Mouse (Mus musculus): ENCODE measurements around the gene Tenm2. TPM values are rescaled to one million over a fixed set of nuclear protein-coding genes. Genes with fewer than 3 reads are reported as not detected.

Gene Tenm2
- total RNA-seq, 2 experiments from 2014 or later: 0.32 to 0.59 TPM

DNA sequence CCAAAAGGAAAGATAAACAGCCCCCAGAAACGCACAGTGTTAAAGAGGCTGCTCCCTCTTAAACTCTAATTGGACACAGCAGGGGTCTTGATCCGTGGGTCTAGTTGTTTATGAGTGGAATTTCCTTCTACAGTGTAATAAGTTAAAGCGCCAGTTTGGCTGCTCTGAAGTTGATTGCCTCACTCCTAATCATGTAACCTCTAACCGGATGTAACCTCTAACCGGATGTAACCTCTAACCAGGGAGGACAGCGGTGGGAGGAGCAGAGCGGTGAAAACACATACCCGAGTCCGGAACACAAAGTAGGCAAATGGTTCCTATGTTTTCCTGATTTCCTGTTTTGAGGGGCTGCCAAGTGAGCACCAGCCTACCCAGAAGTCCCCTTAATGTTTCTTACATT, 871.3 kb downstream of the Tenm2 start:
- no peak for DNase-seq (ENCODE audit: low spot score)

DNA sequence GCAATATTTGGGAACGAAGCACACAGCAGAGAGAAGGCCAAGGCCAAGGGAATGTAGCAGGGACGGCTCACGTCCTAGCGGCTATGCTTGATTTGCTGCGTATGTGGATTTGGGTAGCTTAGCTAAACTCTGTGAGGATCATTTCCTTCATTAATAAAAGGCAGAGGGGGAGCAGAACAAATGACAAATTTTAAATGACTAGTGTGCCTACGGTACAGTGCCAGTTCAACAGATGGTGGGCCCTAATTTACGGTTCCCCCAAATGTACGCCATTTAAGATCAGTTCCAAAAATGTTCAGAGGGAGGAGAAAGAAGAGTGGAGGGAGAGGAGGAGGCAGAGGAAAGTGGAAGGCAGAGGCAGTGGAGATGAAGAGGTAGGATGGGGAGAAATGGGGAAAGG, 873.2 kb downstream of the Tenm2 start:
- no peak for DNase-seq (ENCODE audit: low spot score)

- no peak for DNase-seq (ENCODE audit: low spot score)
Observed at GRCm38 (mm10) chr11:36353252-36353651, 882.5 kb downstream of the Tenm2 start.

- DNase-seq (ENCODE audit: low spot score): no peak
Observed at GRCm38 (mm10) chr11:36351752-36352151, 884.0 kb downstream of the Tenm2 start.

DNA sequence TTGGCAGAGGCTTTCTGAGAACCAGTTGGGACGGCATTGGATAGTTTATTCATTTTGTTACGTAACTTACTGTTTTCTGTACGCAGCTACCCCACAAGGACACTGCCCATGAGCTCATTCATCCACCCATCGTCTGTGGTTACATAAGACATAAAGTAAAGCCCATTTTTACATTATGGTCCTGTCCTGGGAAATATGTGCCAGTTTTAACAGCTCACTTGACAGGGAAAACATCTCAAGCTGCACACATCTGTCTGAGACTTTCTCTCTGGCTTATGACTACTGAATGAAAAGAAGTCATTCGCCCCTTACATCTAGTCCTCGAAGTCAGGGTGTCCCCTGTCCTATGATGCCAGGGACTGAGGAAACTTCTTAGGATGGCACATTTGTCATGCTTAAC, 884.4 kb downstream of the Tenm2 start:
- DNase-seq (ENCODE audit: low spot score): no peak

DNA sequence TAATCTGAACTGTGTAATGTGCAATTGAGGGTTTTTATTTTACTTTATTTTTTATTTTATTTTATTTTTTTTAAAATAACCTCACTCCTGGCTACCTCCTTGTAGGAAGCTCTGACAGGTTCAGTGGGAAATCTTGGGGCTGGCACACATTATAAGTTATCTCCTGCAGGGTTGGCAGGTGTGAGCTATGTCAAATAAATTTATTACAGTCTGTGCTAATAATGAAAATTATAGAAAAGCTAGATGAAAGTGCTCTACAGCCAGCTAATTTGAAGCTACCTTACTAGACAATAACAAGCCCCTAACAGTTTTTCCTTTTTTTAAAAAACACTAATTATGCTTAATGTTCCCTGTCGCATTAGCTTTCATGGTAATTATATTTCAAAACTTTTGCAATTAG, 885.5 kb downstream of the Tenm2 start:
- DNase-seq (ENCODE audit: low spot score): no peak

- no peak for DNase-seq (ENCODE audit: low spot score)
Observed at GRCm38 (mm10) chr11:36349856-36350255, 885.9 kb downstream of the Tenm2 start.

GRCm38 (mm10) chr11:36341799-36342198, 894.0 kb downstream of the Tenm2 start:
- no peak for DNase-seq (ENCODE audit: low spot score)

GRCm38 (mm10) chr11:36338424-36338823, 897.3 kb downstream of the Tenm2 start:
- DNase-seq (ENCODE audit: low spot score): no peak

DNA sequence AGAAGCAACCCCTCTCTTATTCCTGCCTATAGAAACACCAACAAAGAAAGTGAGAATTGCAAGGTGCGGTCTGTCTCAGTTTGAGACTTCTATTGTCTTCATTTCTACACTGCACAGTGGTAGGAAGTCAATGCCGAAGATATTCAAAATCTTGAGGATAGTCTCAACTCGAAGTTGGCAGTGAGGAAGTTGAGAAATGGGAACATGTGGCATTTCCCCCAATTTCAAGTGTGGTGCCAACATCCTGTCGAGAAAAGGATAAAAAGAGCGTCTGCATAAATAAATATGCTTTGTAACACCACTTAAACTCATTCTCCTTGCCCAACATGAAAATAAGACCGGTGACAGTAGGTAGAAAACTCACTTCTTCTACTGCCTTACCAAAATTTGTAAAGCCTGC, 898.7 kb downstream of the Tenm2 start:
- no peak for DNase-seq (ENCODE audit: low spot score)

- no peak for DNase-seq (ENCODE audit: low spot score)
Observed at GRCm38 (mm10) chr11:36335147-36335546, 900.6 kb downstream of the Tenm2 start.

DNA sequence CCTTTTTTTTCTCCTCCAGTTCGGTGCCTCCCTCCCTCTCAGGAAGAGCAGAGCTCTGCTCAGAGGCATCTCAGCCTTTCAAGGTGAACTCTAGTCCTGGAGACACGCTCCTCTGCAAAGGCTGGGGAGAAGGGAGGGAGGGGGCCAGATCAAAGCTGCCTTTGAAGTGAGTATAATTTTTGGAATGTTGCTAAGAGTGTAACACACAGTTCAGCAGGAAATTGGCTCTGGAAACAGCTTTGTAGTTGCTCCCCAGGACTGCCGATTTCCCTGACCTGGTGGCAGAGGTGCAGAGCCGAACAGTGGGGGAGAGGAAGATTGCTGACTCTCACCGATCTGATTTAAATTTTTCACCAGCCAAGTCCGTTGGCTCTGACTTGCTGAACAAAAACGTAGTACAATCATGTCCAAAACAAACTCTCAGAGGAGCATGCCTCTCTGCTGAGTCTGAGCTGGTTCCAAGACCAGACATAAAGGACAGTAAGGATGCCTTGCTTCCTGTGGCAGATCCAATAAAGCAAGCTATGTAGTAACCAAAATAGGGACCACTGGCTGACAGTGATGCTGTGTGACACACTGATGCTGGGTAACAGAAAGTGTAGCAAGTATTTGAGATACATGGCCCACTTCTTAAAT, 901.5 kb downstream of the Tenm2 start:
- no peak for DNase-seq (ENCODE audit: low spot score)

DNA sequence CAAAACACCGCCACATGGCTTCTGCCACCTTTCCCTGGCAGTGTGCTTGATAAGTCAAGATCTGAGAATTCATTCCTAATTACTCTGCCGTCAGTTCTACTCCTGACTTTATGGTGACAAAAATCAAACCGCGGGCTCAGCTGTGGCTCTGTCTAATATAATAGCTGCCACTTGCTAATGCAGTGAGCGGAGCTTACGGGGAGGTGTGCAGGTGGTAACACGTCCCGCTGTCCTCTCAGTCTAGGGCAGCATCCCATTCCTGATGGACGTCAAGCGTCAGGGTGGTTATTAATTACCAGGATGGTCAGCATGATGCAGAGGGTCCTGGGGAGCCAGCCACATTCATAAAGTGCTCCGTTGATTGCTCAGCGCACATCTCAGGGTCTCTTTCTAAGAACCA, 903.5 kb downstream of the Tenm2 start:
- DNase-seq (ENCODE audit: low spot score): no peak

GRCm38 (mm10) chr11:36331408-36332178, 904.2 kb downstream of the Tenm2 start:
- no peak for DNase-seq (ENCODE audit: low spot score)

DNA sequence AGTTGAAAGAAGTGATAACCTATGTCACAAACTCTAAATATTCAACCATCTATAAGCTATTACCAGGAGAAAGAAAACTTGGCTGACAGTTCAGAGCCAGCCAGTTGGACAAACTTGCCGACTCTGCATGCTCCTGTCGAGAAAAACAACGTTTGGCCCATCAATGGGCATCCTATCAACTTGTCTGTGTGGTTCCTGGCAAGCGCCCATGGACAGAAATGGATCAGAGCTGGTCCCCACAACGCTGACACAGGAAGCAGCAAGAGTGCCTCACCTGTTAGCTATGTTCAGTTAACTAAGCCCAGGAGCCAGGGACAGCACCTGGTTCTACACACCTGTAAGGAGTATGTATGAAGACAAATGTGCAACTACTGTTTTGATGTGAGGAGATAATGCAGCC, 908.5 kb downstream of the Tenm2 start:
- DNase-seq (ENCODE audit: low spot score): no peak

DNA sequence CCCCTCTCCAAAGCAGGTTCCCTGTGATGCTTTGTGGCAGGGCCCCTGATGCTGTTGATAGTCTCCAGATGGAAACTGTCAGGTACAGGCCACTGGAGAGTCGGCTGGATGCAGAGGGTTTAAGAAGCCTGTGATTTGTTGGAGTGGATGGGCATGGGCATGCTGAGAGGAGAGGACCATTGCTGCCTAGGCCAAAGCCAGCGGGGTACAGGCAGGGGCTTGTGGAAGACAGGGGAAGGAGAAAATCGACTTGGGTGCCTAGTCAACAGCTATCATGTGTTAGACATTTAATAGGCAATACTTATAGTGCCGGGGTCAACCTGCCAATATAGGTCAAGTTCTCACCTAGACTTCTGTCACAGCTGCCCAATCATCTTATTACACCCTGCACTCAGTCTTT, 926.4 kb downstream of the Tenm2 start:
- no peak for DNase-seq (ENCODE audit: low spot score)

DNA sequence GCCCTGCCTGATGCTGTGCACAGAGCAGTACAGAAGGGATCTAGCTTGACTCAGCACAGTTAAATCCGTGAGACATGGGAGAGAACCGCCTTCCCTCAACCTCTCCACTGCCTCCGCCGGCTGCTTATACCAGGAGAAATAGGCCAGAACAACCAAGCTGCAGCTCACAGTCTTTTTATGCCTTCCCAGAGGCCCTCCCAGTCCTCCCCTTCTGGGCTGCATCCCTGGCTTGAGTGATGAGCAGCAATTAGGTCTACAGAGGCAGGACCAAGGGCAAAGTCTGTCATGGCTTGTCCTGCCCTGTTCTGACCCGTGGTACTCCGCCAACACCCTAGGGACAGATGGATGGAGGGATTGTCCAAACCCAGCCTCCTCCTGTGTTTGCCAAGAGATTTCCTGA, 928.5 kb downstream of the Tenm2 start:
- no peak for DNase-seq (ENCODE audit: low spot score)

DNA sequence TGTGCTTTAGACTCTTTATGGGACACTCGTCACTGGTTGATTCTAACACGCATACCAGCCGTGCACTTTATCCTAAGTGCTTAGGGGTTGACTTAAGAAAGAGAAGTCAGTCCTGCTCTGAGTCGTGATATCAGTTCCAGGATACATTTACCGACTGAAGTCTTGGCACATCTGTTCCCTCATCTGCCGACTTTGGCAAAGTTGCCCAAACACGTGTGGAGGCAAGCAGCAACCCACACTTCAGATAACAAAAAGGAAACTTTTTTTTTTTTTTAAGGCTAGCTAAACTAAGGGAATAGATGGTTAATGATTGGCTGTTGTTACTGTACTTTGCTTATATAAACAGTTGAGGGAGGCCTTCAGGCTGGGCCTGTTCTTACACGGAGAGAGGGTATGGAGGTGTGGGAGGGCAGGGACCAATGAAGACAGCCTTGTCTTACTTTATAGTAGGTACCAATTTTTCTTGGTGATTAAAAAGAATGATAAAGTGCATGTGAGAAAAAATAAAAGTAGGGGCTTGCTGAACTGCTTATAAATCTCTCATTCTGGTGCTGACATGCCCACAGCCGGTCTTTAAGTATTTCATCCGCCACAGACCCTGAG, 930.3 kb downstream of the Tenm2 start:
- no peak for DNase-seq (ENCODE audit: low spot score)

- no peak for DNase-seq (ENCODE audit: low spot score)
Observed at GRCm38 (mm10) chr11:36302913-36303371, 932.8 kb downstream of the Tenm2 start.

DNA sequence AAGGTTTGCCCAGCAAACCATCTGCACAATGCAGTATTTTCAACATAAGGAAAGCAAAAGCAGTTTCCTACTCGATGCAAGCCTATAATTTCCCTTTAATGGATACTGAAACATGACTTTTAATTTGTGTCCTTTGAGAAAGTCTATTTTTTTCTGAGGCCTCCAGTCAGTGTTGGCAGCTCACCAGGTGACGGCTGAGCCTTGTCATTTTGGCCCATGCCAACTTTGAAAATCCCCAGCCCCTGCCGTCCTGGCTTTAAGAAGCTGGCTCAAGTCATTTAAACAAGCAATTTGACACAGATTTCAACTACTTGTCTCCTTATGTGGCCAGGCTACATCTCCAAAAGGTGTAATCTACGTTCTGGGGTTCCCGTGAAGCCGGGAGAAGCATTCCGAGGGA, 933.7 kb downstream of the Tenm2 start:
- DNase-seq (ENCODE audit: low spot score): no peak

- no peak for DNase-seq (ENCODE audit: low spot score)
Observed at GRCm38 (mm10) chr11:36296568-36296967, 939.2 kb downstream of the Tenm2 start.

DNA sequence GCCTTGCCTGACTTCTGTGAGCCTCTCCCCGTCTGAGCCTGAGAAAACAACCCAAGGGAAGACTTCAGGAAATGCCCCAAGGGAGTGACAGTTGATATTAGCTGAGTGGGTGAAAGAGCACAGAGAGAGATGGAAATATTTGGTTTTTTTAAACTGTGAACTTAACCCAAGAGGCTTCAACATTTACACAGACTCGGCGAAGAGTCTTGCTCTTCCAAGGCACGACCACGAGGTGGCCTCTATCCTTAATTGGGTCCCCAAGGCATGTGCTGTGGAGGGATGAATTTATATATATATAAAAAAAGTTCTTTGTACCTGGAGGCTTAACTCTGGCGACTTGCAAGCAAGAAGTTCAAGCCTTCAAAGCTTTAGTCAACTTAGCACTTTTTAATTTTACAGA, 943.6 kb downstream of the Tenm2 start:
- no peak for DNase-seq (ENCODE audit: low spot score)

- DNase-seq (ENCODE audit: low spot score): no peak
Observed at GRCm38 (mm10) chr11:36286246-36286645, 949.5 kb downstream of the Tenm2 start.
